Mouse (Mus musculus): ENCODE measurements around the gene P3h4.

DNA sequence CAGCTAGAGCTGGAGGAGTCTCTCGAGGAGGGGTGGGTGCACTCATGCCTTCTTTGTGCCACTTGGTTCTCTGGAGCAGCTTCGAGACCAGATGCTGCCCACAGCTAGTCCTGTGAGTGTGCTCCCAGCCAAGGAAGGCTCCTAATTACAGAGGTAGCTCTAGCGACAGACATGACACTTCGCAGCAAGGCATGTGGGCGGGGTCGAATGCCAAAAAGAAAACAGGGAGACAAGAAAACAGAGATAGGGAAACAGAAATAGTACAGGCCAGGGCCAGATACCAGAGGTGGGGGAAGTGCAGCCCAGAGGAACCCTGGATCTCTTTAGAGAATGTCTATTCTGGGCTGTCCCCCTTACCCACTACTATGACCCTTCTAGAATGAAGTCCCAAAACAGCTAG lies 12.4 kb downstream of the P3h4 start:
- TF ChIP-seq EP300 (IDR thresholded peaks at IDR 0.05): no peak
- no peak for TF ChIP-seq CTCF (IDR thresholded peaks at IDR 0.05)

All from lung, postnatal 0 days (tissue).